Mouse (Mus musculus): ENCODE data around the gene Xbp1. TPM values are rescaled to one million over a fixed set of nuclear protein-coding genes. Genes with fewer than 3 reads are reported as not detected.

Xbp1 gene
- polyA plus RNA-seq, 1 experiment from 2014 or later: 95.2 TPM

DNA sequence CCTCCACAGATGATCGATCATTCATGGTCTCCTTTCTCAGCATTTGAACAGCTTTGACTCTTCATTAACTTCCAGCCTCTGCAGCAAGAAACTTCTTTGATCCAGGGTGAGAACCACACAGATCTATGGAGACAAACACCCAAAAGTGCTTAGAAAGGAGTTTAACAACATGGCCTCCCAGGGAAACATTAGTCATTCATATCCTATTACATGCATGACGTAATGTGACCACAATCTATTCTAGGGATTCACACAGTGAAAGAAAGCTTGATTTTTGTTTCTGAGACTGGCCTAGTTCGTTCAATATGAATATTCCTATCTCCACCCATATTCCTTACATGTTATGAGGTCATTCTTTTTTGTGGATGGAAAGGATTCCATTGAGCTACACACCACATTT is 45.1 kb downstream of the Xbp1 start:
- Histone ChIP-seq H3K9me3 (replicated peaks) (no peaks in the 10 kb centered on the region), H3K27ac (no peak overlapping the region), H3K27me3 (no peaks in the 10 kb centered on the region), H3K9ac (no peak overlapping the region), H3K4me1 (peaks cover 5% of the 10 kb centered on the region; the same call in 1 of the 2 replicates), H3K36me3 (ENCODE audit: poor library complexity, severe bottlenecking) (no peaks in the 10 kb centered on the region), H3K4me2 (no peak overlapping the region), H3K4me3 (no peak overlapping the region)
- WGBS: 85% methylated on average over 3 of the region's 3 CpGs
- no peak for ATAC-seq

DNA sequence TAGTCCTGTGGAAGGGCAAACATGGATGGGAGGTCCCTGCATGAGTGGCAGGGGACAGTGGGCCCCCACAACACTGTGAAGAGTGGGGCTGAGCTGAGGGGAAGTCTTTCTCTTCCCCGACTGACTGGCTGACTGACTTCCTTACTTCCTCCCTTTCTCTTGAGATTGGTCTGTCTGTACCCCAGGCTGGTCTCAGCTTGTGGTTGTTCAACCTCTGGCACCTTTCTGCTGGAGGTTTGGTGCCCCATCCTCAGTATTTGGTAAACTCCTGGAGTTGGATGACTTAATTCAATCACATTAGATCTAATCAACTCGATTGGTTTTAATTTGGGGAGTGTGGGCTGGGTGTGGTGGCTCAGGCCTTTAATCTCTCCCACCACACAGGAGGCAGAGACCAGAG is 46.0 kb downstream of the Xbp1 start:
- WGBS: 70% methylated on average over 2 of the region's 2 CpGs
- Histone ChIP-seq H3K4me2 (no peak overlapping the region), H3K4me1 (peaks cover 5% of the 10 kb centered on the region; the same call in 1 of the 2 replicates), H3K4me3 (no peak overlapping the region), H3K9ac (no peak overlapping the region), H3K27ac (no peak overlapping the region), H3K27me3 (no peaks in the 10 kb centered on the region), H3K9me3 (replicated peaks) (no peaks in the 10 kb centered on the region), H3K36me3 (ENCODE audit: poor library complexity, severe bottlenecking) (no peaks in the 10 kb centered on the region)
- no peak for ATAC-seq

DNA sequence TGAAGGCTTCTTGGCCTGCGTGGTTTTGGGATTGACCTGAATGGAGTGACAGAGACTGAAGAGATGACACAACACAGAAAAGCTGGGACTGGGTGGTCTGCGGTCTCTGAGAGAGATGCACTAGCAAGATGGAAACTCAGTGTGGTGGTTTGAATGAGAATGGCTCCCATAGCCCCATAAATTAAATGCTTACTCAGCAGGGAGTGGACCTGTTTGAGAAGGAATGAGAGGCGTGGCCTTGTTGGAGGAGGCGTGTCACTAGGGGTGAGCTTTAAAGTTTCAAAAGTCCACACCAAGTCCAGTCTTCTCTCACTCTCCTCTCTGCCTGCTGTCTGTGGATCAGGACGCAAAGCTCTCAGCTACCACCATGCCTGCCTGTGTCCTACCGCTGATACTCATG is 47.2 kb downstream of the Xbp1 start:
- H3K9me3 ChIP-seq (replicated peaks): no peaks in the 10 kb centered on the region
- H3K27ac ChIP-seq: no peak overlapping the region
- ATAC-seq: no peak
- H3K36me3 ChIP-seq (ENCODE audit: poor library complexity, severe bottlenecking): no peaks in the 10 kb centered on the region
- no peak overlapping the region for H3K4me3 ChIP-seq
- 94% methylated on average over 6 of the region's 6 CpGs for WGBS
- H3K9ac ChIP-seq: no peak overlapping the region
- no peaks in the 10 kb centered on the region for H3K27me3 ChIP-seq
- H3K4me2 ChIP-seq: no peak overlapping the region
- peaks cover 5% of the 10 kb centered on the region; the same call in 1 of the 2 replicates for H3K4me1 ChIP-seq

DNA sequence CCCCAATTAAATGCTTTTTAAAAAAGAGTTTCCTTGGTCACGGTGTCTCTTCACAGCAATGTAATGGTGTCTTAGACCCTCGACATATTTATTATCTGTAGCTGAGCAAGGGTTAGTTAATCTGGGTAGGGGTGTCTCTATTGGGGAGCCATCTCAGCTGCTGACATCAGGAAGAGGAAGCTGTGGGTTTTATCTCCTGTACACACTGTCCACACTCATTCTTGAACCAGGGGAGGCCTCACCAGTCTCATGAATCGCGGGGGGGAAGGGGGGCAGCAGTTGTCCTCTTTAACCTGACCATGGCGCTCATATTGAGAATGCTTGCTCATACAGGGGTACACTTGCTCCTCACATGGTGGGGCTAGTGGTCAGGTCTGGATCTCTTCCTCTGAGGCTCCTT is 47.6 kb downstream of the Xbp1 start:
- H3K27ac ChIP-seq: no peak overlapping the region
- H3K9me3 ChIP-seq (replicated peaks): no peaks in the 10 kb centered on the region
- peaks cover under 1% of the 10 kb centered on the region; the same call in 1 of the 2 replicates for H3K4me1 ChIP-seq
- no peaks in the 10 kb centered on the region for H3K36me3 ChIP-seq (ENCODE audit: poor library complexity, severe bottlenecking)
- WGBS: 93% methylated on average over 5 of the region's 5 CpGs
- no peak for ATAC-seq
- H3K27me3 ChIP-seq: no peaks in the 10 kb centered on the region
- no peak overlapping the region for H3K9ac ChIP-seq
- no peak overlapping the region for H3K4me2 ChIP-seq
- no peak overlapping the region for H3K4me3 ChIP-seq

DNA sequence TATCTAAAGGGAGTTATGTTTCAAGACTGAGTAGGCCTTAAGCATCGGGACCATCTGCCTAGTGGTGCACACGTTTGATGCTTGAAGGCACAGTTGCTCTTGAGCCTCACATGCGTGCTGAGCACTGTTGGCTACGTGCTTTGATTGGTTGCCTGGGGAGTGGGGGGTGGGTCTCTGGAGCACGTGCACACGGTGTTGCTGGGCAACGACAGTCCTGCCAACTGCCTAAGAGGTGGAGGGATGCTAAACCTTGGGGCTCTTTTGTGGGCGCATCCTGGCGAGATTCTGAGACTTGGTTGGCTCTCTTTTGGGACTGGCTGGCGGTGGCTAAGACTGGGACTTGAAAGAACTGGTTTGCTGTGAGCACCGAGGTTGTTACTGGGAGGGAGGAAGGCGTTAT is 49.0 kb downstream of the Xbp1 start, which contains the start of gene Ankrd36:
TSS of gene Ankrd36 (plus strand) at position 211 of the 400 bp plus-strand sequence.
- Histone ChIP-seq H3K4me1 (no peaks in the 10 kb centered on the region), H3K27me3 (no peaks in the 10 kb centered on the region), H3K9ac (no peak within 1 kb of the TSS), H3K4me2 (no peak within 1 kb of the TSS), H3K36me3 (ENCODE audit: poor library complexity, severe bottlenecking) (no peaks in the 10 kb centered on the region), H3K9me3 (replicated peaks) (no peaks in the 10 kb centered on the region), H3K4me3 (no peak within 1 kb of the TSS), H3K27ac (no peak within 1 kb of the TSS)
- WGBS: 78% methylated on average over 12 of the region's 12 CpGs
- no peak for ATAC-seq

DNA sequence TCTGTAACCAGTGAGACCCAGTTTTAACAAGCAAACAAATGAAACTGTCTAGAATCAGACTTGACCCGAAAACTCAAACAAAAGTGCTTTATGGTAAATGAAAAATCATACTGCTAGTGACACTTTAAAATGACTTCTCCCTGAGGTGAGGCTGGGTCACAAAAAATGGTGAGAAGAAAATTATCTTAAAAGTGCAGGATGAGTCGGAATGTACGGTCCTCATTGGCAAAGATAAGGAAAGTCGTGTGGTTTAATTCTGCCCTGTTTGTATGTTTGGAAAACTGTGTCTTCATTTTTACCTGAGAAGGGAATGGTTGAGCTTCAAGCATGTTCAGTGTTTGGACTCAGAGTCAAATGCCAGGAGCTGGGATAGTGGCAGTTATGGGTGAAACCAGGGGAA is 51.4 kb downstream of the Xbp1 start:
- no peak overlapping the region for H3K27ac ChIP-seq
- ATAC-seq: no peak
- H3K9ac ChIP-seq: no peak overlapping the region

DNA sequence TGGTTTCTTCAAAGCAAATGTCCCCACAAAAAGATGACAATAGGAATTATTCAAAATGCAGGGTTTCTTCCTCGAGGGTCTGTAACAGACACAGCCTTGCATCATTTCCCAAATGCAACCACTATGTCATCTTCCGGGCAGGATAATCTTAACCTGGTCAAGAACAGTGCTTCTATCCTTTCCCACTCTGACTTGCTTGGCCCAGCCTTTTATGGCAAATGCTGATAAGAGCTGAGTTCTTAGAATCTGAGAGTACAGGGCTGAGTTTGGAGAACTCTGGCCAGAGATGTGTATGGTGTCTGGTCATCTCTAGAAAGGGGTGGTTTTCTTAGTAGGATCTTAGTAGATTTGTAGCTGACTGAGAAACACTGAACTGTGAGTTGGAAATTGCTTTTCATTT is 53.4 kb downstream of the Xbp1 start:
- ATAC-seq: no peak
- 86% methylated on average over 2 of the region's 2 CpGs for WGBS
- Histone ChIP-seq H3K36me3 (ENCODE audit: poor library complexity, severe bottlenecking) (no peaks in the 10 kb centered on the region), H3K4me3 (no peak overlapping the region), H3K27me3 (no peaks in the 10 kb centered on the region), H3K9ac (no peak overlapping the region), H3K9me3 (replicated peaks) (no peaks in the 10 kb centered on the region), H3K27ac (no peak overlapping the region), H3K4me1 (0 out of 2 replicates have a peak, but pooled peaks cover 10% of the 10 kb centered on the region), H3K4me2 (no peak overlapping the region)

More for the DNA sequence above, 51.4 kb downstream of the Xbp1 start:
- H3K4me1 ChIP-seq: no peaks in the 10 kb centered on the region
- H3K4me3 ChIP-seq: no peak overlapping the region
- H3K27me3 ChIP-seq: no peaks in the 10 kb centered on the region
- H3K36me3 ChIP-seq (ENCODE audit: poor library complexity, severe bottlenecking): no peaks in the 10 kb centered on the region
- H3K9me3 ChIP-seq (replicated peaks): no peaks in the 10 kb centered on the region
- H3K4me2 ChIP-seq: no peak overlapping the region
- WGBS: 95% methylated on average over 4 of the region's 4 CpGs

DNA sequence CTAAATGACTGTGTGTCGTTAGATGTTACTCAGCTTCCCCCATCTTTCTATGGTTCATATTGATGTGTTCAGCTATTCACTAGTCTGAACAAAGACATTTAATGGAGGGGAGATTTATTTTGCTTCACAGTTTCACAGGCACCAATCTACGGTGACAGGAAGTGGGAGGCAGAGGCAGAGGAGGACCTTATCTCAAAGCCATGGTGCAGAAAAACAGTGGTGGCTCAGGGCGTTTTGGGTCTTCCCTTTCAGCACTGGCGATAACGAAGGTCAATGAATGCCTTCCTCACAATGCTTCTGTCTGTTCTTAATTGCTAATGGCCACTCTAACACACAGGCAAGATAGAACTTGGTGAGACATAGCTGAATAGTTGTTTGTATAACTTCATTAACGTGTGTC is 54.6 kb downstream of the Xbp1 start:
- no peak for ATAC-seq

More for the DNA sequence above, 54.6 kb downstream of the Xbp1 start:
- H3K27ac ChIP-seq: no peak overlapping the region
- H3K9ac ChIP-seq: no peak overlapping the region
- no peak overlapping the region for H3K4me3 ChIP-seq
- 65% methylated on average over 6 of the region's 6 CpGs for WGBS
- H3K27me3 ChIP-seq: no peaks in the 10 kb centered on the region
- no peaks in the 10 kb centered on the region for H3K36me3 ChIP-seq (ENCODE audit: poor library complexity, severe bottlenecking)
- no peak overlapping the region for H3K4me2 ChIP-seq
- no peaks in the 10 kb centered on the region for H3K9me3 ChIP-seq (replicated peaks)
- H3K4me1 ChIP-seq: 0 out of 2 replicates have a peak, but pooled peaks cover 10% of the 10 kb centered on the region

Other genes starting within 250 kb of the Xbp1 start
- 9.2 and 10.8 TPM in 2 replicates for gene Znrf3, start 75.8 kb upstream of the Xbp1 start, polyA plus RNA-seq (2015; fragmentation: Nextera tagmentation; extraction: Ambion mirVana)
- 15.1 and 15.4 TPM in 2 replicates for gene Ccdc117, start 21.5 kb downstream of the Xbp1 start, polyA plus RNA-seq (2015; fragmentation: Nextera tagmentation; extraction: Ambion mirVana)
- gene Ankrd36, start 49.0 kb downstream of the Xbp1 start, polyA plus RNA-seq (2015; fragmentation: Nextera tagmentation; extraction: Ambion mirVana): not detected in 2 replicates
- 185 and 188 TPM in 2 replicates for gene Mrps24, start 195.0 kb downstream of the Xbp1 start, polyA plus RNA-seq (2015; fragmentation: Nextera tagmentation; extraction: Ambion mirVana)
- gene Urgcp, start 241.7 kb downstream of the Xbp1 start, polyA plus RNA-seq (2015; fragmentation: Nextera tagmentation; extraction: Ambion mirVana): 24.9 and 25.7 TPM in 2 replicates